Mouse (Mus musculus) heart, postnatal 0 days (tissue): ENCODE data around the gene Elovl1. TPM values are rescaled to one million over a fixed set of nuclear protein-coding genes. Genes with fewer than 3 reads are reported as not detected.
A peak's percentile ranks its signal among the peaks of the same experiment; 100 is the strongest.

Experiments used
- ATAC-seq: fragments of 200-750 bp; cut with Nextera tagmentation; 2 replicates; pipeline ENCODE4 v1.8.0; 2017; ENCODE audit warnings: low read depth, moderate number of reproducible peaks, moderate library complexity; ENCODE audit not compliant: insufficient read depth
- DNase-seq: peaks from one replicate; pipeline ENCODE4 v3.0.0-alpha.2; 2016; ENCODE audit warnings: low spot score
- H3K27ac ChIP-seq: fragments of 300-500 bp; sonication (generic); 2 replicates; pipeline ENCODE4 v1.5.1; 2014; ENCODE audit warnings: low read depth, mild to moderate bottlenecking
- H3K27me3 ChIP-seq: fragments of 300-500 bp; sonication (generic); 2 replicates; pipeline ENCODE4 v1.6.1; 2014; ENCODE audit warnings: low read length, mixed read lengths; ENCODE audit not compliant: control insufficient read depth, insufficient read depth
- H3K36me3 ChIP-seq: fragments of 300-500 bp; sonication (generic); replicated peaks from 2 replicates; pipeline ENCODE4 v1.6.1; 2014; ENCODE audit warnings: low read length, mixed read lengths; ENCODE audit not compliant: control insufficient read depth, insufficient read depth
- H3K4me1 ChIP-seq: fragments of 300-500 bp; sonication (generic); 2 replicates; pipeline ENCODE4 v1.6.1; 2014; ENCODE audit warnings: antibody characterized with exemption; ENCODE audit not compliant: control insufficient read depth, insufficient read depth
- H3K4me2 ChIP-seq: fragments of 300-500 bp; sonication (generic); 2 replicates; pipeline ENCODE4 v1.6.1; 2014; ENCODE audit warnings: low read depth, mild to moderate bottlenecking, low read length, moderate library complexity
- H3K4me3 ChIP-seq: fragments of 300-500 bp; sonication (generic); 2 replicates; pipeline ENCODE4 v1.5.1; 2014; ENCODE audit warnings: low read depth, low read length
- H3K9ac ChIP-seq: fragments of 300-500 bp; sonication (generic); replicated peaks from 2 replicates; pipeline ENCODE4 v1.6.1; 2014; ENCODE audit warnings: low read depth, low read length, mixed read lengths
- H3K9me3 ChIP-seq: fragments of 300-500 bp; sonication (generic); replicated peaks from 2 replicates; pipeline ENCODE4 v1.6.1; 2016; ENCODE audit warnings: low read length; ENCODE audit not compliant: control insufficient read depth
- CTCF ChIP-seq: IDR thresholded peaks from 2 replicates; pipeline ENCODE4 v1.5.1; 2016; ENCODE audit warnings: antibody characterized with exemption, control low read depth, low read depth
- EP300 ChIP-seq: IDR thresholded peaks from 2 replicates; pipeline ENCODE4 v1.6.1; 2016; ENCODE audit warnings: antibody characterized with exemption, low read depth
- WGBS: fragments of 180-500 bp; shearing (Covaris S2); extraction: QIAGEN DNeasy Blood & Tissue Kit; methylation state at CpG from one replicate; pipeline ENCODE4 v1.1.7; 2014; 5-methylcytosine and 5-hydroxymethylcytosine counted together
- polyA plus RNA-seq: library from polyadenylated mRNA; unstranded; fragments of >200 nt; fragmentation: Nextera tagmentation; extraction: Ambion mirVana; gene quantifications from 2 replicates; pipeline ENCODE4 v1.2.1, GENCODE M21; 2015
- total RNA-seq: library from RNA; depleted of rRNA; stranded (reverse); fragments of >200 nt; gene quantifications from 2 replicates; pipeline ENCODE4 v1.2.3, GENCODE M21; 2014; ENCODE audit warnings: low replicate concordance

Elovl1 gene
- total and polyA plus RNA-seq, 2 experiments from 2014 or later: 44.4 to 49.9 TPM

GRCm38 (mm10) chr4:118409142-118409900 lies 18.6 kb upstream of the Elovl1 start, which contains the start of the genes Szt2 and Med8:
Gene Szt2 (minus strand): TSS chr4:118409273.
Gene Med8 (plus strand): TSS chr4:118409337.
- Histone ChIP-seq H3K4me3 (peak within 1 kb of the TSS; percentile 92), H3K27ac (peak within 1 kb of the TSS; percentile 72), H3K9me3 (no peaks in the 10 kb centered on the region), H3K4me2 (peak within 1 kb of the TSS; percentile 81), H3K27me3 (no peaks in the 10 kb centered on the region), H3K36me3 (peaks cover 34% of the 10 kb centered on the region), H3K9ac (peak within 1 kb of the TSS; percentile 92), H3K4me1 (peaks cover 16% of the 10 kb centered on the region)
- peak; percentile 93 for DNase-seq
- no peak for TF ChIP-seq EP300
- TF ChIP-seq CTCF: no peak
- under 1% methylated on average over 53 of the region's 53 CpGs for WGBS
- ATAC-seq: peak; percentile 98

- WGBS: 86% methylated on average over 5 of the region's 5 CpGs
- H3K4me1 ChIP-seq: peaks cover 16% of the 10 kb centered on the region
- no peak overlapping the region for H3K4me3 ChIP-seq
- H3K27me3 ChIP-seq: no peaks in the 10 kb centered on the region
- TF ChIP-seq EP300: no peak
- no peak for TF ChIP-seq CTCF
- H3K27ac ChIP-seq: no peak overlapping the region
- no peaks in the 10 kb centered on the region for H3K9me3 ChIP-seq
- no peak overlapping the region for H3K4me2 ChIP-seq
- DNase-seq (no peak), ATAC-seq (no peak)
- H3K9ac ChIP-seq: no peak overlapping the region
- H3K36me3 ChIP-seq: peaks cover 49% of the 10 kb centered on the region
Measured at GRCm38 (mm10) chr4:118410871-118411270, 17.0 kb upstream of the Elovl1 start.

DNA sequence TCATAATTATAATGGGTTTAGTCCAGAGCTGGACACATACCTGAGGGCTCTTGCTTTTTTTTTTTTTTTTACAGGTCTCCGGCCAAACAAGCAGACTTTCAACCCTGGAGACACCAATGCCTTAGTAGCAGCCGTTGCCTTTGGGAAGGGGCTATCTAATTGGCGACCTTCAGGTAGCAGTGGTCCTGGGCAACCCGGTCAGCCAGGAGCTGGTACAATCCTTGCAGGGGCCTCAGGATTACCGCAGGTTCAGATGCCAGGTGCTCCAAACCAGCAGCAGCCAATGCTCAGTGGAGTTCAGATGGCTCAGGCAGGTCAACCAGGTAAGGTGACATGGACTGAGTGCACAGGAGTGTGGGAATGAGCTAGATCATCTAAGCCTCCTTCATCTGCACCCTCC lies 14.3 kb upstream of the Elovl1 start:
- DNase-seq: no peak
- ATAC-seq: no peak
- Histone ChIP-seq H3K4me2 (no peak overlapping the region), H3K27me3 (no peaks in the 10 kb centered on the region), H3K27ac (no peak overlapping the region), H3K9me3 (no peaks in the 10 kb centered on the region), H3K36me3 (peaks cover 74% of the 10 kb centered on the region), H3K4me1 (peaks cover 12% of the 10 kb centered on the region), H3K9ac (no peak overlapping the region), H3K4me3 (no peak overlapping the region)
- no peak for TF ChIP-seq EP300
- no peak for TF ChIP-seq CTCF
- WGBS: 91% methylated on average over 5 of the region's 5 CpGs

- 55% methylated on average over 2 of the region's 2 CpGs for WGBS
- H3K27me3 ChIP-seq: no peaks in the 10 kb centered on the region
Measured at GRCm38 (mm10) chr4:118415779-118416178, 12.1 kb upstream of the Elovl1 start.

DNA sequence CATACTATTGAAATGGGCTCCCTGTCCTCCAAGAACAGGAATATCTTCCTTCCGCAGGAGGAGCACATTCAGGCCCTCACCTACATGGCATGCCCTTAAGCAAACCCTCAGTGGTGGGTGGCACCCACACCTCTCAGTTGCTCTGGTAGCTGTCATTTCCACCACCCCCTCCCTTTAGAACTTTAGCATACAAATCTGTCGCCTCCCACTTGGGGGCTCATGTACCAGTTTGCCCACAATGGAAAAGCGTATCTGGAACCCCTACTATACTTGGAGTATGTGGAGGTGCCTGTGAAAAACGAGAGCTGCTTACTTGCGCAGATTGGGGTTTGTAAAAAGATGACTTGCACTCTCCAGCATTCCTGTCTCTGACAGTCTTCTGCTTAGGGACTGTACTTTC lies 11.6 kb upstream of the Elovl1 start:
- DNase-seq: no peak
- Histone ChIP-seq H3K4me1 (no peaks in the 10 kb centered on the region), H3K27me3 (no peaks in the 10 kb centered on the region), H3K4me3 (no peak overlapping the region), H3K36me3 (peaks cover 95% of the 10 kb centered on the region), H3K9ac (no peak overlapping the region), H3K4me2 (no peak overlapping the region), H3K27ac (no peak overlapping the region), H3K9me3 (no peaks in the 10 kb centered on the region)
- WGBS: 86% methylated on average over 5 of the region's 5 CpGs
- no peak for TF ChIP-seq EP300
- no peak for TF ChIP-seq CTCF
- no peak for ATAC-seq

More at GRCm38 (mm10) chr4:118415779-118416178, 12.1 kb upstream of the Elovl1 start:
- peaks cover 93% of the 10 kb centered on the region for H3K36me3 ChIP-seq
- no peak for DNase-seq
- no peak overlapping the region for H3K9ac ChIP-seq
- no peaks in the 10 kb centered on the region for H3K9me3 ChIP-seq
- no peak for ATAC-seq
- no peak overlapping the region for H3K27ac ChIP-seq
- no peak overlapping the region for H3K4me2 ChIP-seq
- H3K4me3 ChIP-seq: no peak overlapping the region
- TF ChIP-seq CTCF (0 out of 2 replicates have a peak, but pooled peaks have one; percentile 14), EP300 (no peak)
- no peaks in the 10 kb centered on the region for H3K4me1 ChIP-seq
